Mouse (Mus musculus) cortical plate, adult 2 months (tissue): ENCODE data around the gene Lamc3. TPM values are rescaled to one million over a fixed set of nuclear protein-coding genes. Genes with fewer than 3 reads are reported as not detected.

ENCODE experiments used
- H3K27ac ChIP-seq: fragments of 200-500 bp; 2 replicates; pipeline ENCODE4 v1.5.1; 2012; ENCODE audit warnings: low read length, control low read depth, inconsistent platforms; ENCODE audit not compliant: insufficient read depth
- H3K4me1 ChIP-seq: fragments of 200-500 bp; 2 replicates; pipeline ENCODE4 v1.6.1; 2011; ENCODE audit warnings: low read length; ENCODE audit not compliant: control insufficient read depth, insufficient read depth
- H3K4me3 ChIP-seq: fragments of 200-500 bp; 2 replicates; pipeline ENCODE4 v1.5.1; 2011; ENCODE audit warnings: mild to moderate bottlenecking, low read length, control low read depth; ENCODE audit not compliant: insufficient read depth
- CTCF ChIP-seq: fragments of 200-500 bp; IDR thresholded peaks from 2 replicates; pipeline ENCODE4 v1.5.1; 2011; ENCODE audit warnings: mild to moderate bottlenecking, control low read depth, low read length; ENCODE audit not compliant: insufficient read depth; ENCODE audit errors: extremely low read depth
- POLR2A ChIP-seq: fragments of 200-500 bp; IDR thresholded peaks from 2 replicates; pipeline ENCODE4 v1.6.1; 2011; ENCODE audit warnings: mild to moderate bottlenecking, low read length, control low read depth; ENCODE audit not compliant: insufficient read depth; ENCODE audit errors: extremely low read depth
- polyA plus RNA-seq: library from polyadenylated mRNA; depleted of rRNA; stranded (reverse); fragments of >200 nt; gene quantifications from 2 replicates; pipeline ENCODE4 v1.2.3, GENCODE M21; 2012

The Lamc3 gene
- polyA plus RNA-seq, 1 experiment = 3.9 TPM

- no peaks in the 10 kb centered on the region for H3K4me1 ChIP-seq
- H3K4me3 ChIP-seq = no peak overlapping the region
- no peak overlapping the region for H3K27ac ChIP-seq
- TF ChIP-seq POLR2A = no peak
- no peak for TF ChIP-seq CTCF
These were observed 61.7 kb downstream of the Lamc3 start for GRCm38 (mm10) chr2:31948801-31949200.

- no peaks in the 10 kb centered on the region for H3K4me1 ChIP-seq
These were observed 63.2 kb downstream of the Lamc3 start, which contains the start of gene Aif1l for GRCm38 (mm10) chr2:31950058-31950871. Gene Aif1l (plus strand): TSS chr2:31950139.

GRCm38 (mm10) chr2:31950966-31951365 lies 63.9 kb downstream of the Lamc3 start:
- peak overlapping the region; percentile 35; the same call in 1 of the 2 replicates for H3K4me3 ChIP-seq
- H3K4me1 ChIP-seq = no peaks in the 10 kb centered on the region
- TF ChIP-seq POLR2A (no peak), CTCF (no peak)
- H3K27ac ChIP-seq = no peak overlapping the region

More at GRCm38 (mm10) chr2:31950058-31950871, 63.2 kb downstream of the Lamc3 start, which contains the start of gene Aif1l:
- no peak for TF ChIP-seq POLR2A
- no peak for TF ChIP-seq CTCF
- H3K4me3 ChIP-seq = peak within 1 kb of the TSS; percentile 35
- no peak within 1 kb of the TSS for H3K27ac ChIP-seq

- TF ChIP-seq POLR2A (no peak), CTCF (no peak)
- Histone ChIP-seq H3K27ac (no peak overlapping the region), H3K4me1 (no peaks in the 10 kb centered on the region), H3K4me3 (no peak overlapping the region)
These were observed 65.1 kb downstream of the Lamc3 start for GRCm38 (mm10) chr2:31952236-31952635.

- Histone ChIP-seq H3K4me1 (no peaks in the 10 kb centered on the region), H3K27ac (no peak overlapping the region), H3K4me3 (no peak overlapping the region)
- TF ChIP-seq CTCF (no peak), POLR2A (no peak)
These were observed 65.6 kb downstream of the Lamc3 start for GRCm38 (mm10) chr2:31952725-31953124.

- Histone ChIP-seq H3K4me1 (no peaks in the 10 kb centered on the region), H3K27ac (no peak overlapping the region), H3K4me3 (no peak overlapping the region)
- TF ChIP-seq CTCF (no peak), POLR2A (no peak)
These were observed 66.6 kb downstream of the Lamc3 start for GRCm38 (mm10) chr2:31953687-31954086.

GRCm38 (mm10) chr2:31954779-31955181 lies 67.7 kb downstream of the Lamc3 start:
- Histone ChIP-seq H3K4me3 (no peak overlapping the region), H3K27ac (no peak overlapping the region), H3K4me1 (no peaks in the 10 kb centered on the region)
- TF ChIP-seq CTCF = no peak
- no peak for TF ChIP-seq POLR2A

GRCm38 (mm10) chr2:31955686-31956085 lies 68.6 kb downstream of the Lamc3 start:
- no peak overlapping the region for H3K4me3 ChIP-seq
- no peaks in the 10 kb centered on the region for H3K4me1 ChIP-seq
- TF ChIP-seq POLR2A (no peak), CTCF (no peak)
- H3K27ac ChIP-seq = no peak overlapping the region

GRCm38 (mm10) chr2:31957211-31957610 lies 70.1 kb downstream of the Lamc3 start:
- H3K27ac ChIP-seq = no peak overlapping the region
- no peaks in the 10 kb centered on the region; the same call in 1 of the 2 replicates for H3K4me1 ChIP-seq
- H3K4me3 ChIP-seq = no peak overlapping the region
- TF ChIP-seq CTCF = no peak

GRCm38 (mm10) chr2:31960986-31961385 lies 73.9 kb downstream of the Lamc3 start:
- Histone ChIP-seq H3K4me1 (no peaks in the 10 kb centered on the region; the same call in 1 of the 2 replicates), H3K27ac (no peak overlapping the region), H3K4me3 (no peak overlapping the region)
- TF ChIP-seq POLR2A (no peak), CTCF (no peak)
